Mouse (Mus musculus) spleen, postnatal 14 days (tissue): ENCODE results near the gene Tmem92.

Source experiments
- DNase-seq, 2 experiments: peaks; one replicate each; pipeline ENCODE4 v3.0.0; 2021 to 2022; ENCODE audit warnings: low spot score in 2 of 2

Tmem92 gene

GRCm38 (mm10) chr11:94728545-94728944 lies 54.0 kb downstream of the Tmem92 start:
- DNase-seq, result no peak

- DNase-seq, result no peak
These were observed 55.2 kb downstream of the Tmem92 start for GRCm38 (mm10) chr11:94727306-94727705.
